Mouse (Mus musculus): Measurements from ENCODE around the gene Nbas. TPM values are rescaled to one million over a fixed set of nuclear protein-coding genes. Genes with fewer than 3 reads are reported as not detected.

Gene Nbas
- total RNA-seq, 2 experiments from 2014 or later = 23.8 to 25.2 TPM

- DNase-seq = peak; percentile 23
Measured at GRCm38 (mm10) chr12:13626803-13627706, 358.1 kb downstream of the Nbas start.

Other genes with a start within 250 kb of the Nbas start
- 10 to 100 TPM; 92.6 to 95.4 TPM for gene Ddx1, start 19.9 kb upstream of the Nbas start, total RNA-seq (2021)

All from heart, postnatal 4 days (tissue).